Mouse (Mus musculus): ENCODE measurements around the gene Herpud1. TPM values are rescaled to one million over a fixed set of nuclear protein-coding genes. Genes with fewer than 3 reads are reported as not detected.

The Herpud1 gene
- total RNA-seq, 2 experiments from 2014 or later, result 68.3 to 78.2 TPM

- intact Hi-C loops (cut with DNase I), result no loop called here
- Histone ChIP-seq H3K4me3 (no peak overlapping the region), H3K27ac (no peak overlapping the region)
- no peak for DNase-seq (ENCODE audit: extremely low spot score in 1 of 2, low spot score in 2 of 2)
- no peak for TF ChIP-seq CTCF (IDR thresholded peaks at IDR 0.05)
These were observed 31.8 kb downstream of the Herpud1 start for GRCm38 (mm10) chr8:94418017-94418416.

GRCm38 (mm10) chr8:94422270-94422669, 36.0 kb downstream of the Herpud1 start:
- no peak for DNase-seq (ENCODE audit: extremely low spot score in 1 of 2, low spot score in 2 of 2)
- intact Hi-C loops (cut with DNase I), result no loop called here
- TF ChIP-seq CTCF (IDR thresholded peaks at IDR 0.05), result no peak
- H3K27ac ChIP-seq, result no peak overlapping the region
- H3K4me3 ChIP-seq, result no peak overlapping the region

DNA sequence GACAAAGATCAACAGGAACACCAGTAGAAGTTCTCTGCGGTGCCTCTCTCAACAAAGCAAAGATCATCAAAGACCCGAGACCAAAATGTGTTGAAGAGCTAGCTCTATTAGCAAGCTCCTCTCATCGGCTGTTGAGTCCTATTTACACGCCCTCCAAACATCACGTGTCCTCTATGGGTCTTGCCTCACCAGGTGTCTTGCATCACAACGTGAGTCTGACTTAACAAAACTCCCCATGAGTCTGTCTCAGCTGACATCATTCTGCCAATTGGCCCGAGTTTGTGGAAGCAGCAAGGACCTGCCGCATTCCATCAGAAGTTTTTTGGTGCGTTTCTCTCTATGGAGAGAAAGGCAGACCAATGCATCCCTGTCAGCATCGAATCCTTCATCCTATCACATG, 41.7 kb downstream of the Herpud1 start:
- no peak for DNase-seq (ENCODE audit: extremely low spot score in 1 of 2, low spot score in 2 of 2)
- no peak overlapping the region for H3K27ac ChIP-seq
- intact Hi-C loops (cut with DNase I), result no loop called here
- no peak for TF ChIP-seq CTCF (IDR thresholded peaks at IDR 0.05)
- no peak overlapping the region for H3K4me3 ChIP-seq

DNA sequence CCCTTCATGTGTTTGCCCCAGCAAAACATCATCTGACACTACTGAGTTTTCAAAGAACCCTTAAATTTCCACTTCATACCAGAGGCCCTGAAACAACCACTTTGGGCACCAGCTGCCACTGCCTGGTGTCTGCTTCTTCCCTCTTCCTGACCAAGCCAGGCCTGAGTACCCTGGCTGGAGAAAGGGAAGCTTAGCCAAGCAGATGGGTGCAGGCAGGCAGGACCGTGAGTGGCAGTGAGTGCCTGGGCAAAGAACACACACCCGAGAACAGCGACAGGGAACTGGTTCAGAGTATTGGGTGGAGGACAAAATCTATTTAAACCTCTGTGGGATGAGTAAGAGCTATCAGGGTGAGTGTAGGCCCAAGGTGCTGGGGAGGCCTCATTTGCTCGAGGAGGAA, 42.2 kb downstream of the Herpud1 start:
- H3K4me3 ChIP-seq, result no peak overlapping the region
- intact Hi-C loops (cut with DNase I), result no loop called here
- TF ChIP-seq CTCF (IDR thresholded peaks at IDR 0.05), result no peak

DNA sequence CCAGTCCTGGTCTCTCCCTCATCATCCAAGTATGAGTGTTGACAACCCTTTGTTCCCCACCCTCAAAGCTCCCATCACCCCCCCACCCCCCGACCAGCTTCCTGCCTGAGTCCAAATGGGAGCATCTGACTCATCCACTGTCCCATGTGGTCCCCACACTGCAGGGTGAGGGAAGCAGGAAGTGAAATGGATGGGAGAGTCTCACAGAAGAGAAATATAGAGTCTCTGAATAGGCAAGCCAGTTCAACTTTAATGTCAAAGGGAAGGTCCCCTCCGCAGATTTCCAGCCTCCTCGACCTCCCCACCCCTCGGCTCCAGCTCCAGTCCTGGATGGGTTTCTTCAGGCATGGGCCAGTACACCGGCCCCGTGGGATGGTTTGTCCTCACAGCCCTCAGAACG, 43.1 kb downstream of the Herpud1 start:
- no peak overlapping the region for H3K4me3 ChIP-seq
- intact Hi-C loops (cut with DNase I), result no loop called here
- no peak for TF ChIP-seq CTCF (IDR thresholded peaks at IDR 0.05)
- H3K27ac ChIP-seq, result no peak overlapping the region
- no peak for DNase-seq (ENCODE audit: extremely low spot score in 1 of 2, low spot score in 2 of 2)

More for the DNA sequence above, 42.2 kb downstream of the Herpud1 start:
- no peak overlapping the region for H3K27ac ChIP-seq
- DNase-seq (ENCODE audit: extremely low spot score in 1 of 2, low spot score in 2 of 2), result no peak

DNA sequence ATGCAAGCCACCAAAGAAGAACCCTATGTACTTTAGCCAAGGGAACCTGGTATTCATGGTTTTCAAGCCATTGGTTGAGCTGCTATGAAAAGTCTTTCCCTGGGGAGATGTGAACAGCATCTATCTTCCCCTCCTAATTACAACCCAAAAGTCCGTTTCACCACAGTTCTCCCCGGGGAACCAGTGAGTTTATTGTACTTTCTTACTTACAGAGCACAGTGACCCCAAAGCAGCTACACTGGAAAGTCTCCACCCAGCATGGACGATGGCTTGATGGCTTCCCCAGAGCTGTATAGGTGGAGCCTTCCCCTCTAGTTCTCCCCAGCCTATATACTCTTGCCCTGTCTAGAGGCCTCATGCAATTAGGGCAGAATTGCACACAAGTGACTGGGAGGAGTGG, 46.0 kb downstream of the Herpud1 start:
- intact Hi-C loops (cut with DNase I), result no loop called here
- Histone ChIP-seq H3K27ac (no peak overlapping the region), H3K4me3 (no peak overlapping the region)
- no peak for DNase-seq (ENCODE audit: extremely low spot score in 1 of 2, low spot score in 2 of 2)
- TF ChIP-seq CTCF (IDR thresholded peaks at IDR 0.05), result no peak

DNA sequence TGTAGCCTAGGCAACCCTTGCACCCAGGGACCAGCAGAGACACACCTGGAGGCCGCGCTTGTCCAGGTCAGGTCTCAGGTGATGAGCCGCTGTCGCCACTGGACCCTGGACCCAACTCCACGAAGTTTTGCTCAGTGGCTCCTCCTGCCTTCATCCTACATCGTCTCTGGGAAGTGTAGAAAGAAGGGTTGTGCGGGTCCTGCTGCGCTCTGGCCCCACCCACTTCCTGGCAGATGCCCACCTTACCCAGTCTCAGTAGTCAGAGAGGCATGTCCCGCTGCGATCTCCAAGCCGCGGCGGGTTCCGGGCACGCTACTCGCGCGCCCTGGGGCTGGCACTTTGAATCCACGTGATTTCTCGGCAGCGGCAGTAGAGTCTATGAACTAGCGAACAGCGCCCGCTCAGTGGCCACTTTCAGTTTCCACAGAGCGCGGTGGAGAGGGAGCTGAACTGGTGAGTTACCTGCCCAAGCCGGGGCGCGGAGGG, 47.8 kb downstream of the Herpud1 start, which contains the start of gene Nlrc5:
TSS of gene Nlrc5 (plus strand) at position 376 of the 486 bp plus-strand sequence.
- DNase-seq (ENCODE audit: extremely low spot score in 1 of 2, low spot score in 2 of 2), result peak; percentile 32 to 47
- TF ChIP-seq CTCF (IDR thresholded peaks at IDR 0.05), result no peak; the same call in 1 of the 2 replicates
- Histone ChIP-seq H3K27ac (no peak within 1 kb of the TSS), H3K4me3 (peak within 1 kb of the TSS; percentile 57)
- intact Hi-C loops (cut with DNase I), result no loop called here

DNA sequence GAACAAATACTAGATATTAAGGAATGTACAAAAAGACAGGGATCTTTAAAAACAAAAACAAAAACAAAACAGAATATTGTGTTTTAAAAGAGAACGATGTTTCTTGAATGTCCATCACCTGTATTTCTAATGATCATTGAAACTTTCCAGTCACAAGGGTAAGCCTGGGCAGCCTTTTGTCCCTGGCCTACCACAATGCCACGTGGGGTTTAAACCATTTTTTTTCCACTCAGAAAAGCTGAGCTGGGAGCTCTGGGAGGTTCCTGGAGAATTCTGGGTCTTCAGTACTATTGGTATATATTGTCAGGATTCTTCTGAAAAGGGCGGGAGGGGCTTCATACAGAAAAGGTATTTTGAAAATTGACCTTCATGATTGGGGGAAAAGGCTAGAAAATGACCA, 48.7 kb downstream of the Herpud1 start:
- intact Hi-C loops (cut with DNase I), result no loop called here
- DNase-seq (ENCODE audit: extremely low spot score in 1 of 2, low spot score in 2 of 2), result no peak
- no peak for TF ChIP-seq CTCF (IDR thresholded peaks at IDR 0.05)
- no peak overlapping the region for H3K4me3 ChIP-seq
- H3K27ac ChIP-seq, result no peak overlapping the region

DNA sequence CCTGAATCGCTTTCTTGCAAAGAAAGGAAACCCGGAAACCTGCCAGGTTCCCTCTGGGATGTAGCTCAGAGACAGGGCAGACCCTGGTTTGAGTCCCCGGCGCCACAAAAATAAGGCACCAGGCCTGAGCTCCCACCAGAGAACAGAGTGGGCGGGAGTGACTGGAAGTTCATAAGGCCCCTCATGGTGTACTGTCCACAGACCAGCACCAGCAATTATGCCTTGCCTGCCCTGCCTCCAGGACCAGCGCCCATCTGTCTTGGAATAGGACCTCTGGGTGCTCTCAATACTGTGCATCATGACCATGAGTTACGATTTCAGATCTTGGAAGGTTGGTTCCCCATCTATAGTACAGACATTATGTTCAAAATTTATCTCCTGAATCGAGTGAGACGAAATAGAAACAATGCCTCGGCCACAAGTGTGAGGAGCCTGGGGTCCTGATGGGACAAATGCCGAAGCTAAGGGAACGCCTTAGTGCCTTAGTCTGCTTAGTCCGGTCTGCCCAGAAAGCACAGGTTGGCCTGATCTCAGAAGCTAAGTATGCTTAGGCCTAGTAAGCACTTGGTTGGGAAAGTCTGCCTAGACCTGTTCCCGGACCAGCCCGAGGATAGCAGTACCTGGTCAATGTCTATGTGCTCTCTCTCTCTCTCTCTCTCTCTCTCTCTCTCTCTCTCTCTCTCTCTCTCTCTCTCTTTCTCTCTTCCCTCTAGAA, 49.3 kb downstream of the Herpud1 start:
- no peak for TF ChIP-seq CTCF (IDR thresholded peaks at IDR 0.05)
- no peak overlapping the region for H3K4me3 ChIP-seq
- no peak for DNase-seq (ENCODE audit: extremely low spot score in 1 of 2, low spot score in 2 of 2)
- intact Hi-C loops (cut with DNase I), result no loop called here
- H3K27ac ChIP-seq, result no peak overlapping the region

DNA sequence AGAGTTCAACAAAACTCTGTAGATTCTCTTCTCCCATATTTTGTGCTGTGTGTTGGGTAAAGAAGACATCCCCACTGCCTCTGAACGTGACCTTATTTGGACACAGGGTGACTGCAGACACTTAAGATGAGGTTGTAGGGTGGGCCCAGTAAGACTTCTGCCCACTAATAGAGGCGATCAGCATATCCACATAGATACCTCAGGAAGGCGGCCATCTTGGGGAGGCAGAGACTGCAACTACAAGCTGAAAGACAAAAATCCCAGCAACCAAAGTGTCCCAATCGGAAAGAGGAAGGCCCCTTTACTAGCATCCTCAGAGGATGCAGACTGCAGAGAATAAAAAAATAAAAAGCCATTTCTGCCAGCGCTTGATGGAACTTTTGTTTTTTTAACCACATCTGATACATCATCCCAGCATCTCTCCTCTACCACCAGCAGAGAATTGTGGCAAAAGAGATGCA, 49.9 kb downstream of the Herpud1 start:
- Histone ChIP-seq H3K27ac (no peak overlapping the region), H3K4me3 (no peak overlapping the region)
- no peak for DNase-seq (ENCODE audit: extremely low spot score in 1 of 2, low spot score in 2 of 2)
- no peak for TF ChIP-seq CTCF (IDR thresholded peaks at IDR 0.05)
- intact Hi-C loops (cut with DNase I), result no loop called here

DNA sequence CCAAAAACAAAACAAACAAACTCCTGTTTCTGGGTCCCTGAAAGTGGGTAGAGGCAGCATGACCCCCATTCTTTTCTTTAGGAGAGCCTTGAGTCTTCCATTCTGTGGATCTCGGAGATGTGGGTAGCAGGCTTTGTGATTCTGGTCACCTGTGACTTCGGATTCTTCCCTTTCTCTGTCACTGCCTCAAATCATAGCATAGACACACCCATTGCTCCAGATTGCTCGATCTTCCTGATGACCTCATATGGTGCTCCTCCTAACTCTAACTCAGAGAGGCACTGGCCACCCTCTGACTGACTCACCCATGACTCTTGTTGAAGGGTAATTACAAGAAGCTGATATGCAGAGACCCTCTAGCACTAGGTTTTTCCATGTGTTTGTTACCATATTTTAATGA, 50.7 kb downstream of the Herpud1 start:
- no peak overlapping the region for H3K4me3 ChIP-seq
- H3K27ac ChIP-seq, result no peak overlapping the region
- intact Hi-C loops (cut with DNase I), result no loop called here
- DNase-seq (ENCODE audit: extremely low spot score in 1 of 2, low spot score in 2 of 2), result no peak
- TF ChIP-seq CTCF (IDR thresholded peaks at IDR 0.05), result no peak

- no peak for DNase-seq (ENCODE audit: extremely low spot score in 1 of 2, low spot score in 2 of 2)
- TF ChIP-seq CTCF (IDR thresholded peaks at IDR 0.05), result no peak
- no peak overlapping the region for H3K27ac ChIP-seq
- no peak overlapping the region for H3K4me3 ChIP-seq
- intact Hi-C loops (cut with DNase I), result no loop called here
These were observed 52.4 kb downstream of the Herpud1 start for GRCm38 (mm10) chr8:94438659-94439058.

- Histone ChIP-seq H3K27ac (no peak overlapping the region), H3K4me3 (no peak overlapping the region)
- intact Hi-C loops (cut with DNase I), result no loop called here
- TF ChIP-seq CTCF (IDR thresholded peaks at IDR 0.05), result no peak
- DNase-seq (ENCODE audit: extremely low spot score in 1 of 2, low spot score in 2 of 2), result no peak
These were observed 53.5 kb downstream of the Herpud1 start for GRCm38 (mm10) chr8:94439691-94440090.

Data from left cerebral cortex, adult 2 months (tissue).